Mouse (Mus musculus) heart, postnatal 25 days (tissue): ENCODE measurements around the gene Tmem145. TPM values are rescaled to one million over a fixed set of nuclear protein-coding genes. Genes with fewer than 3 reads are reported as not detected.

Source experiments
- DNase-seq: peaks from one replicate; pipeline ENCODE4 v3.0.0; 2022; ENCODE audit warnings: low spot score
- intact Hi-C: fragments of 180-260 bp; cut with DNase I; formaldehyde crosslinking; loops from one replicate; pipeline ENCODE4 v1.15.1; 2025
- total RNA-seq, 2 experiments: library from RNA; stranded (reverse); gene quantifications; 2 replicates each; pipeline ENCODE4 v1.2.3; 2021

The Tmem145 gene
- total RNA-seq, 2 experiments from 2014 or later: not detected

- intact Hi-C loops: no loop called here
- no peak for DNase-seq
Observed at GRCm38 (mm10) chr7:25274996-25275395, 30.9 kb upstream of the Tmem145 start.

- no peak for DNase-seq
- intact Hi-C loops: no loop called here
Observed at GRCm38 (mm10) chr7:25275555-25276298, 30.2 kb upstream of the Tmem145 start.

GRCm38 (mm10) chr7:25277405-25277804 is 28.5 kb upstream of the Tmem145 start:
- intact Hi-C loops: no loop called here
- no peak for DNase-seq

- intact Hi-C loops: loop anchor here (1.0 to 2.0 kb wide), 2 partner anchors 29 to 38 kb away; no protein-coding TSS in a partner anchor
- no peak for DNase-seq
Observed at GRCm38 (mm10) chr7:25277998-25278340, 27.9 kb upstream of the Tmem145 start.

GRCm38 (mm10) chr7:25278341-25279075 is 27.4 kb upstream of the Tmem145 start:
- peak; percentile 76 for DNase-seq
- intact Hi-C loops: loop anchor here (1.0 to 2.0 kb wide), 2 partner anchors 30 to 38 kb away; no protein-coding TSS in a partner anchor

- peak; percentile 87 for DNase-seq
Observed at GRCm38 (mm10) chr7:25279076-25279860, 26.6 kb upstream of the Tmem145 start.

GRCm38 (mm10) chr7:25279861-25280791 is 25.8 kb upstream of the Tmem145 start:
- peak; percentile 77 for DNase-seq
- intact Hi-C loops: loop anchor here (2.0 to 5.0 kb wide), 2 partner anchors 31 to 107 kb away; no protein-coding TSS in a partner anchor

More at GRCm38 (mm10) chr7:25279076-25279860, 26.6 kb upstream of the Tmem145 start:
- intact Hi-C loops: loop anchor here (2.0 kb wide), 1 partner anchor 30 kb away; no protein-coding TSS in a partner anchor

- intact Hi-C loops: loop anchor here (5.0 kb wide), 1 partner anchor 106 kb away; no protein-coding TSS in a partner anchor
- DNase-seq: no peak
Observed at GRCm38 (mm10) chr7:25281166-25281733, 24.7 kb upstream of the Tmem145 start.

- DNase-seq: peak; percentile 97
- intact Hi-C loops: loop anchor here (2.0 to 5.0 kb wide), 2 partner anchors 35 to 105 kb away; partner anchors contain the start of gene Megf8
Observed at GRCm38 (mm10) chr7:25281734-25282601, 23.9 kb upstream of the Tmem145 start.

- no peak for DNase-seq
- intact Hi-C loops: loop anchor here (2.0 to 5.0 kb wide), 2 partner anchors 34 to 105 kb away; partner anchors contain the start of gene Megf8
Observed at GRCm38 (mm10) chr7:25282731-25283211, 23.1 kb upstream of the Tmem145 start.

- DNase-seq: no peak
- intact Hi-C loops: loop anchor here (2.0 to 5.0 kb wide), 2 partner anchors 33 to 104 kb away; partner anchors contain the start of gene Megf8
Observed at GRCm38 (mm10) chr7:25283637-25284036, 22.3 kb upstream of the Tmem145 start.

- intact Hi-C loops: loop anchor here (5.0 kb wide), 1 partner anchor 103 kb away; no protein-coding TSS in a partner anchor
- no peak for DNase-seq
Observed at GRCm38 (mm10) chr7:25284171-25284570, 21.7 kb upstream of the Tmem145 start.

- intact Hi-C loops: loop anchor here (5.0 kb wide), 1 partner anchor 103 kb away; no protein-coding TSS in a partner anchor
- DNase-seq: no peak
Observed at GRCm38 (mm10) chr7:25284766-25285165, 21.1 kb upstream of the Tmem145 start.

- intact Hi-C loops: no loop called here
- no peak for DNase-seq
Observed at GRCm38 (mm10) chr7:25285511-25286238, 20.2 kb upstream of the Tmem145 start.

GRCm38 (mm10) chr7:25286989-25287388 is 18.9 kb upstream of the Tmem145 start:
- intact Hi-C loops: no loop called here
- no peak for DNase-seq

GRCm38 (mm10) chr7:25288011-25288410 is 17.9 kb upstream of the Tmem145 start:
- no peak for DNase-seq
- intact Hi-C loops: no loop called here

- DNase-seq: no peak
- intact Hi-C loops: no loop called here
Observed at GRCm38 (mm10) chr7:25288721-25289120, 17.2 kb upstream of the Tmem145 start.
